Mouse (Mus musculus) cortical plate, adult 2 months (tissue): Measurements from ENCODE around the gene Gprin3. TPM values are rescaled to one million over a fixed set of nuclear protein-coding genes. Genes with fewer than 3 reads are reported as not detected.

Source experiments
- H3K27ac ChIP-seq: fragments of 200-500 bp; 2 replicates; pipeline ENCODE4 v1.5.1; 2012; ENCODE audit warnings: low read length, control low read depth, inconsistent platforms; ENCODE audit not compliant: insufficient read depth
- H3K4me1 ChIP-seq: fragments of 200-500 bp; 2 replicates; pipeline ENCODE4 v1.6.1; 2011; ENCODE audit warnings: low read length; ENCODE audit not compliant: control insufficient read depth, insufficient read depth
- H3K4me3 ChIP-seq: fragments of 200-500 bp; 2 replicates; pipeline ENCODE4 v1.5.1; 2011; ENCODE audit warnings: mild to moderate bottlenecking, low read length, control low read depth; ENCODE audit not compliant: insufficient read depth
- CTCF ChIP-seq: fragments of 200-500 bp; IDR thresholded peaks from 2 replicates; pipeline ENCODE4 v1.5.1; 2011; ENCODE audit warnings: mild to moderate bottlenecking, control low read depth, low read length; ENCODE audit not compliant: insufficient read depth; ENCODE audit errors: extremely low read depth
- POLR2A ChIP-seq: fragments of 200-500 bp; IDR thresholded peaks from 2 replicates; pipeline ENCODE4 v1.6.1; 2011; ENCODE audit warnings: mild to moderate bottlenecking, low read length, control low read depth; ENCODE audit not compliant: insufficient read depth; ENCODE audit errors: extremely low read depth
- polyA plus RNA-seq: library from polyadenylated mRNA; depleted of rRNA; stranded (reverse); fragments of >200 nt; gene quantifications from 2 replicates; pipeline ENCODE4 v1.2.3, GENCODE M21; 2012; rRNA removed

Gene Gprin3
- polyA plus RNA-seq, 1 experiment: 2.7 TPM

GRCm38 (mm10) chr6:59303031-59303430 is 123.1 kb downstream of the Gprin3 start:
- no peak overlapping the region for H3K4me3 ChIP-seq
- no peak overlapping the region for H3K27ac ChIP-seq
- no peaks in the 10 kb centered on the region for H3K4me1 ChIP-seq
- TF ChIP-seq CTCF (no peak), POLR2A (no peak)

Other genes with a start within 250 kb of the Gprin3 start
- 4.3 and 4.4 TPM in 2 replicates for gene Tigd2, start 217.4 kb downstream of the Gprin3 start, polyA plus RNA-seq